Mouse (Mus musculus): Measurements from ENCODE around the gene Zfp949. TPM values are rescaled to one million over a fixed set of nuclear protein-coding genes. Genes with fewer than 3 reads are reported as not detected.

Zfp949 gene
- total and polyA plus RNA-seq, 3 experiments, result 2.6 to 6.9 (median 6.5) TPM

DNA sequence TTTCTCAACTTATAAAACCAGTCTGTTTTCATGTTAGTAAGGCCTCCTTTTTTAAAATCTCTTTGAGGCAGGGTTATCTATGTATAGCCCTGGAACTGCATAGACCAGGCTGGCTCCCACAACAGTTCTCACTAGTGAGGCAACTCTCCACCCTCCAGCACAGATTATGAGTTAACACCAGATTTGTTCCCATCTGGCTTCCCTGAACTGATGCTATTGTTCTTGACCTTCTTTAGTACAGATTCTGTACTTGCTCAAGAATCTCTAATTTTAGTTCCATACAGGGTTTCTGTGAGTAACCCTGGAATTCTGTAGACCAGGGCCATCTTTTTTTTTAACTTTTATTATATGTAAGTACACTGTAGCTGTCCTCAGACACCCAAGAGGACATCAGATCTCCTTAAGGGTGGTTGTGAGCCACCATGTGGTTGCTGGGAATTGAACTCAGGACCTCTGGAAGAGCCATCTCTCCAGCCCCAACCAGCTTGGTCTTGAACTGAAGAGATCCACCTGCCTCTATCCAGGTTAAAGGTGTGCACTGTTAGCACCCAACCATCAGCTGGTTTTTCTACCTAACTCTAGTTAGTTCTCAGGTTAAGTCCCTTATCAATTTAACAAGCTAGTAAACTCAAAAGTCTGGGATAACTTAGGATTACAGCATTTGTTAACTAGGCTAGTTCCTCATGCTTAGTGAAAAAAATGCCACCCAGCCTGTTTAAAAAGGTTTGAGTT lies 28.3 kb upstream of the Zfp949 start:
- no peak overlapping the region for H3K4me3 ChIP-seq
- no peaks in the 10 kb centered on the region for H3K4me1 ChIP-seq (ENCODE audit: control insufficient read depth, insufficient read depth, low read length)
- intact Hi-C loops (cut with DNase I), result no loop called here
- H3K27ac ChIP-seq, result no peak overlapping the region
- no peak overlapping the region for H3K9ac ChIP-seq (ENCODE audit: low read depth, low read length)
- DNase-seq, result no peak
- no peaks in the 10 kb centered on the region for H3K27me3 ChIP-seq (ENCODE audit: control insufficient read depth, insufficient read depth, low read length)
- TF ChIP-seq POLR2A (IDR thresholded peaks at IDR 0.05; ENCODE audit: insufficient read depth, low read depth, low read length) (no peak), CTCF (IDR thresholded peaks at IDR 0.05) (no peak), EP300 (IDR thresholded peaks at IDR 0.05; ENCODE audit: insufficient read depth, low read depth, low read length) (no peak)
- H3K79me2 ChIP-seq (replicated peaks; ENCODE audit: control insufficient read depth, insufficient read depth, low read length), result no peaks in the 10 kb centered on the region
- peaks cover 17% of the 10 kb centered on the region for H3K36me3 ChIP-seq (ENCODE audit: control insufficient read depth, insufficient read depth, low read length)

DNA sequence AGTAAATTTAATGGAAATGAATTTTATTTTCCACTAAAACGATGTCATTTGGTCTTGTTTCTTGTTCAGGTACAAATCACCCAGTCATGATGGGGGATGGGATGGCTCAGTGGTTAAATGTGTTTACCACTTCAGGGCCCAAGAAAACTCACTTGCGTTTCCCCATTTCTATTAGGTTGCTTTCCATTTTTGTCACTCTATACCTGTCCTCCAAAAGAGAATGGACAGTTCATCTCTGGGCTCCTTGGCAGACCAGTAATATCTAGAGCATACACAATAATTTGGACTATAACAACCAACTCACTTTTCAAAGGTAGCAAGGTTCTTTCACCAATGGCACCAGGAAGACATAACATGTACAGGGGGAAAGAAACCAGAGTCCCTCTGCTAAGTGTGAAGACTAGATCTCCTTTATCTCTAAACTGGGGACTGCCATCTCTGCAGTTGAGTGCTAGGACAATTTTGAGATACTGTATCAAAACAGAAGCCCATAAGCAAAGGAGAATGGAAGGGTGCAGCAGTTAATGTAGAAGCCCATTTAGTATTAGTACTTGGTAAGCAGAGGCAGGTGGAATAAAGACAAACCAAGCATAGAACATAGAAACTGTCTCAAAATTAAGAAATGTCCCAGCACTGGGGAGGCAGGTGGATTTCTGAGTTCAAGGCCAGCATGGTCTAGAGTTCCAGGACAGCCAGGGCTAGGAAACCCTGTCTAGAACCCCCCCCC lies 27.5 kb upstream of the Zfp949 start:
- Histone ChIP-seq H3K36me3 (ENCODE audit: control insufficient read depth, insufficient read depth, low read length) (peaks cover 17% of the 10 kb centered on the region), H3K79me2 (replicated peaks; ENCODE audit: control insufficient read depth, insufficient read depth, low read length) (no peaks in the 10 kb centered on the region), H3K4me1 (ENCODE audit: control insufficient read depth, insufficient read depth, low read length) (no peaks in the 10 kb centered on the region), H3K9ac (ENCODE audit: low read depth, low read length) (no peak overlapping the region), H3K27ac (no peak overlapping the region), H3K27me3 (ENCODE audit: control insufficient read depth, insufficient read depth, low read length) (no peaks in the 10 kb centered on the region), H3K4me3 (no peak overlapping the region)
- no peak for TF ChIP-seq POLR2A (IDR thresholded peaks at IDR 0.05; ENCODE audit: insufficient read depth, low read depth, low read length)
- TF ChIP-seq EP300 (IDR thresholded peaks at IDR 0.05; ENCODE audit: insufficient read depth, low read depth, low read length), result no peak
- no peak for TF ChIP-seq CTCF (IDR thresholded peaks at IDR 0.05)
- 52% methylated on average over 2 of the region's 2 CpGs for WGBS
- DNase-seq, result no peak
- intact Hi-C loops (cut with DNase I), result no loop called here

DNA sequence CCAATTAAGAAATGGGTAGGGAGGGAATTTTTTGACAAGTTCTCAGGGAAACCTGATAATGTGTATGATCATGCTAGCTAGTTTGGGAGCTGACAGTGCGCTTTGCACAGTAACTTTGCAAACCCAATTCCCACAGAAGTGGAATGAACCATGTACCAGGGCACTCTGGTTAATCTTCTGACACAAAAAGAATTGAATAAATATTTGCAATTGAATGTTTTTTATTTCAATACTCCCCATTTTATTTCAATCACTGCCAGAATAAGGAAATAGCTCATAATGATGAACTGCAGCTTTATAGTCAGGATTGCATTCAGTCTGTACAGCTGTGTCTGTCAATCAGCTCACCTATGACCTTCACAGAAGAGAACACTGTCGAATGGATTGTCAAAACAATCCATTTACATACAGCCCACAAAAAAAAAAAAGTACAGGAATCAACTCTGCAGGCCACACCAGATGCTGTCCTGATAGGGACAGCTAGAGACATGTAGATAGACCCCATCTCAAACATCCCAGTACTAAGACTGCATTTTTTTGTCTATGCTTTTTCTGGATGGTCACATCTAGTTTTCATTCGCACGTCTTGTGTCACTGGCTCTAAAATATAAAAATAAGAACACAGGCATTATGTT lies 26.9 kb upstream of the Zfp949 start:
- no peaks in the 10 kb centered on the region for H3K27me3 ChIP-seq (ENCODE audit: control insufficient read depth, insufficient read depth, low read length)
- TF ChIP-seq EP300 (IDR thresholded peaks at IDR 0.05; ENCODE audit: insufficient read depth, low read depth, low read length) (no peak), POLR2A (IDR thresholded peaks at IDR 0.05; ENCODE audit: insufficient read depth, low read depth, low read length) (no peak), CTCF (IDR thresholded peaks at IDR 0.05) (no peak)
- peaks cover 17% of the 10 kb centered on the region for H3K36me3 ChIP-seq (ENCODE audit: control insufficient read depth, insufficient read depth, low read length)
- no peaks in the 10 kb centered on the region for H3K4me1 ChIP-seq (ENCODE audit: control insufficient read depth, insufficient read depth, low read length)
- H3K9ac ChIP-seq (ENCODE audit: low read depth, low read length), result no peak overlapping the region
- H3K27ac ChIP-seq, result no peak overlapping the region
- intact Hi-C loops (cut with DNase I), result no loop called here
- no peak for DNase-seq
- no peaks in the 10 kb centered on the region for H3K79me2 ChIP-seq (replicated peaks; ENCODE audit: control insufficient read depth, insufficient read depth, low read length)
- H3K4me3 ChIP-seq, result no peak overlapping the region
- 34% methylated on average over 4 of the region's 4 CpGs for WGBS

DNA sequence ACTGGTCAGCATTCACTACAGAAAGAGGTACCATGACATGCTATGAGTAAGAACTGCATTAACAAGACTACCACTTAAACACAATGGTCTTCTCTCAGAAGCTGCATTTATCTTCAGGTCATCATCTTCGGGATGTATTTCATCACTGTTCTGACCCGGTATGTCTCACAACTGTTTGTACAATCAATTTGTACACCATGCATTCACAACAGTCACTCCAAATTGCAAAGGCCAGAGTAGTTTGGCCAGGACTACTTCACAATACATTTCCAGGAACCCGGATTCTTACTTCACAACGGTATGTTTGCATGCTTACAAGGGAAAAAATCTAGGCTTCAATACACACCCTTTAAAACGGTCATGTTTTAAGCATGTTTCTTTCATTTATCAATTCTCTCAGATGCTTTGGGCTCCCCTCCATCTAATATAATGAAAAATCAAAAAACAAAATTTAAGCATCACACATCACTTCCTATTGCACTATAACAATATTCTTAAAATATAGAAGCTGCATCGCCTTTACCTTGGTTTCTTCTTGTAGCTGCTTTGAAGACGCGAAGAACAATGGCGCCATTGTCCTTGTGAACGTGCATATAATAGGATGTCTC lies 25.8 kb upstream of the Zfp949 start:
- TF ChIP-seq CTCF (IDR thresholded peaks at IDR 0.05) (no peak), EP300 (IDR thresholded peaks at IDR 0.05; ENCODE audit: insufficient read depth, low read depth, low read length) (no peak), POLR2A (IDR thresholded peaks at IDR 0.05; ENCODE audit: insufficient read depth, low read depth, low read length) (no peak)
- peak overlapping the region; percentile 90 for H3K27ac ChIP-seq
- H3K4me3 ChIP-seq, result peak overlapping the region; percentile 66
- intact Hi-C loops (cut with DNase I), result loop anchor here (1.0 to 2.0 kb wide), 2 partner anchors 38 to 83 kb away; partner anchors contain the start of gene Snx14
- peak overlapping the region; percentile 81 for H3K9ac ChIP-seq (ENCODE audit: low read depth, low read length)
- H3K79me2 ChIP-seq (replicated peaks; ENCODE audit: control insufficient read depth, insufficient read depth, low read length), result no peaks in the 10 kb centered on the region
- WGBS, result under 1% methylated on average over 10 of the region's 10 CpGs
- DNase-seq, result no peak
- peaks cover 17% of the 10 kb centered on the region for H3K36me3 ChIP-seq (ENCODE audit: control insufficient read depth, insufficient read depth, low read length)
- no peaks in the 10 kb centered on the region for H3K4me1 ChIP-seq (ENCODE audit: control insufficient read depth, insufficient read depth, low read length)
- H3K27me3 ChIP-seq (ENCODE audit: control insufficient read depth, insufficient read depth, low read length), result no peaks in the 10 kb centered on the region

DNA sequence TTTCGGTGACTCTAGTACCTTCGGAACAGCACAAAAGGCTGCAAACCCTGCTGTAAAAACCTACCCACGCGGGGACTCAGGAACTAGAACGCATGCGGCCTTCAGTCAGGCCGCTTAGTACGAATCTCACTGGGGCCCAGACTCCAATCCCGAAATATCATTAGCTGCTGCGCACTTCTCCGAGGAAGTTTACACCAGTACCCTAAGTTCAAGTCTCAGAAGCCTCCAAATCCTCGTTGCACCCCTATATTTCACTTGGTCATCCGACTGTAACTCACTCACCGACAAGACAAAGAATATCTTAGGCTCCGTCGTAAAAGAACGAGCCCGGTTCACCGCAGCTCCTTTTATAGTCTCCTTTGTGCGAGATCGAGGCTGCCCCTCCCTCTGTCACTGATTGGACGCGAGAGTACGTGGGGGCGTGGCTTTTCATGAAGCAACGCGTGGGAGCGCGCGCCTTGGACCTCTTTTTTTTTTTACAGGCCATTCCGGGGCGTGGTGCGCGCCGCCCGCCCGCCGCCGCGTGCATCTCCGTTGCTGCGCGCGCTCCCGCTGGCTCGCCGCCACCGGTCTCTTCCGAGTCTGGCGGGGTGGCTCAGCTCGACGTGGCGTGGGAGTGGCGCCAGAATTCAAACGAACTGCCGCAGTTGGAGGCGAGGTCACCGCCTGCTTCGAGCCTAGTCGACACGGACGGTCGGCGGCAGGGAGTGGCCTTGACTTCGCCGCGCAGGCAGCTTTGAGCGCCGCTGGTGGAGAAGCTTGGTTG lies 25.1 kb upstream of the Zfp949 start:
- under 1% methylated on average over 69 of the region's 69 CpGs for WGBS

More for the DNA sequence above, 25.1 kb upstream of the Zfp949 start:
- H3K4me3 ChIP-seq, result peak overlapping the region; percentile 66
- H3K4me1 ChIP-seq (ENCODE audit: control insufficient read depth, insufficient read depth, low read length), result no peaks in the 10 kb centered on the region
- TF ChIP-seq POLR2A (IDR thresholded peaks at IDR 0.05; ENCODE audit: insufficient read depth, low read depth, low read length) (peak; percentile 100), CTCF (IDR thresholded peaks at IDR 0.05) (peak; percentile 59), EP300 (IDR thresholded peaks at IDR 0.05; ENCODE audit: insufficient read depth, low read depth, low read length) (no peak)
- peaks cover 17% of the 10 kb centered on the region for H3K36me3 ChIP-seq (ENCODE audit: control insufficient read depth, insufficient read depth, low read length)
- peak overlapping the region; percentile 81 for H3K9ac ChIP-seq (ENCODE audit: low read depth, low read length)
- peak; percentile 94 to 97 for DNase-seq
- H3K27ac ChIP-seq, result peak overlapping the region; percentile 90
- H3K27me3 ChIP-seq (ENCODE audit: control insufficient read depth, insufficient read depth, low read length), result no peaks in the 10 kb centered on the region
- H3K79me2 ChIP-seq (replicated peaks; ENCODE audit: control insufficient read depth, insufficient read depth, low read length), result no peaks in the 10 kb centered on the region
- intact Hi-C loops (cut with DNase I), result loop anchor here (1.0 to 2.0 kb wide), 3 partner anchors 25 to 84 kb away; partner anchors contain the start of gene Snx14

All from heart, adult 2 months (tissue).